Mouse (Mus musculus) midbrain, embryonic 13.5 days (tissue): Measurements from ENCODE around the gene Cpne7. TPM values are rescaled to one million over a fixed set of nuclear protein-coding genes. Genes with fewer than 3 reads are reported as not detected.
A peak's percentile ranks its signal among the peaks of the same experiment; 100 is the strongest.

Experiments used
- ATAC-seq: fragments of 200-750 bp; cut with Nextera tagmentation; 2 replicates; pipeline ENCODE4 v1.8.0; 2017; ENCODE audit warnings: mild to moderate bottlenecking, moderate TSS enrichment, moderate library complexity
- H3K27ac ChIP-seq: fragments of 300-500 bp; sonication (generic); 2 replicates; pipeline ENCODE4 v1.5.1; 2015; ENCODE audit warnings: inconsistent platforms, mild to moderate bottlenecking, moderate library complexity
- H3K27me3 ChIP-seq: fragments of 300-500 bp; sonication (generic); 2 replicates; pipeline ENCODE4 v1.6.1; 2015; ENCODE audit warnings: mild to moderate bottlenecking, inconsistent platforms
- H3K36me3 ChIP-seq: fragments of 300-500 bp; sonication (generic); 2 replicates; pipeline ENCODE4 v1.6.1; 2015; ENCODE audit warnings: mild to moderate bottlenecking, inconsistent platforms
- H3K4me1 ChIP-seq: fragments of 300-500 bp; sonication (generic); replicated peaks from 2 replicates; pipeline ENCODE4 v1.6.1; 2015; ENCODE audit warnings: inconsistent platforms
- H3K4me2 ChIP-seq: fragments of 300-500 bp; sonication (generic); replicated peaks from 2 replicates; pipeline ENCODE4 v1.6.1; 2015; ENCODE audit warnings: moderate library complexity, mild to moderate bottlenecking, inconsistent platforms
- H3K4me3 ChIP-seq: fragments of 300-500 bp; sonication (generic); replicated peaks from 2 replicates; pipeline ENCODE4 v1.5.1; 2015; ENCODE audit warnings: mild to moderate bottlenecking, inconsistent platforms
- H3K9ac ChIP-seq: fragments of 300-500 bp; sonication (generic); replicated peaks from 2 replicates; pipeline ENCODE4 v1.6.1; 2015; ENCODE audit warnings: mild to moderate bottlenecking, inconsistent platforms
- H3K9me3 ChIP-seq: fragments of 300-500 bp; sonication (generic); 2 replicates; pipeline ENCODE4 v1.6.1; 2016; ENCODE audit warnings: mild to moderate bottlenecking, inconsistent platforms
- WGBS: fragments of 180-500 bp; shearing (Covaris S2); methylation state at CpG from one replicate; pipeline ENCODE4 v1.1.7; 2015; 5-methylcytosine and 5-hydroxymethylcytosine counted together
- microRNA-seq: library from miRNA; unstranded; fragments of <30 nt; microRNA quantifications from one replicate; pipeline ENCODE4, GENCODE M21; 2016
- polyA plus RNA-seq: library from polyadenylated mRNA; unstranded; fragments of >200 nt; fragmentation: Nextera tagmentation; extraction: Ambion mirVana; gene quantifications from 2 replicates; pipeline ENCODE4 v1.2.1, GENCODE M21; 2015

Cpne7 gene
- polyA plus RNA-seq, 1 experiment from 2014 or later, result 1.9 TPM

GRCm38 (mm10) chr8:123145279-123145678 lies 28.1 kb downstream of the Cpne7 start:
- no peak overlapping the region for H3K27ac ChIP-seq
- H3K4me1 ChIP-seq, result no peaks in the 10 kb centered on the region
- no peaks in the 10 kb centered on the region for H3K27me3 ChIP-seq
- no peak overlapping the region for H3K4me2 ChIP-seq
- no peak for ATAC-seq
- H3K4me3 ChIP-seq, result no peak overlapping the region
- no peak overlapping the region for H3K9ac ChIP-seq
- no peaks in the 10 kb centered on the region for H3K9me3 ChIP-seq
- WGBS, result 55% methylated on average over 6 of the region's 6 CpGs
- H3K36me3 ChIP-seq, result no peaks in the 10 kb centered on the region

DNA sequence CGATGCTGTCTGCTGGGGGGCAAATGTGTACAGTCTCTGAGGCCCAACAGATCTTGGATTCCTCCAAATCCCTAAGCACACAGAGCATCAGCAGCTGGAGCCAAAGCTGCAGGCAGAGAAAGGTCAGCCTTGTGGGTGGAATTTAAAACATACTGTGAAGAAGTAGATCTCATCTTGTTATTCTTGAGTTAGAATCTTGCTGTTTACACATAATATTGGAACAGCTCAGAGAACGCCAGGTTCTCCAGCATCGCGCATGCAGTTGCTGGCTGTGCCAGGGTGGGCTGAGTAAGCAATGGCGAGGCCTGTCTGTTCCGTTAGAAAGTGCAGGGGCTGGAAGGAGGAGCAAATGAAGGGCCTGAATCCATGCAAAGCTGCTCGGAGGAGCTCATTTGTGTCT lies 29.2 kb downstream of the Cpne7 start:
- no peak for ATAC-seq
- no peaks in the 10 kb centered on the region for H3K9me3 ChIP-seq
- no peak overlapping the region for H3K4me2 ChIP-seq
- WGBS, result 84% methylated on average over 7 of the region's 7 CpGs
- no peaks in the 10 kb centered on the region for H3K27me3 ChIP-seq
- no peak overlapping the region for H3K4me3 ChIP-seq
- H3K27ac ChIP-seq, result no peak overlapping the region
- H3K36me3 ChIP-seq, result no peaks in the 10 kb centered on the region
- no peaks in the 10 kb centered on the region for H3K4me1 ChIP-seq
- H3K9ac ChIP-seq, result no peak overlapping the region

DNA sequence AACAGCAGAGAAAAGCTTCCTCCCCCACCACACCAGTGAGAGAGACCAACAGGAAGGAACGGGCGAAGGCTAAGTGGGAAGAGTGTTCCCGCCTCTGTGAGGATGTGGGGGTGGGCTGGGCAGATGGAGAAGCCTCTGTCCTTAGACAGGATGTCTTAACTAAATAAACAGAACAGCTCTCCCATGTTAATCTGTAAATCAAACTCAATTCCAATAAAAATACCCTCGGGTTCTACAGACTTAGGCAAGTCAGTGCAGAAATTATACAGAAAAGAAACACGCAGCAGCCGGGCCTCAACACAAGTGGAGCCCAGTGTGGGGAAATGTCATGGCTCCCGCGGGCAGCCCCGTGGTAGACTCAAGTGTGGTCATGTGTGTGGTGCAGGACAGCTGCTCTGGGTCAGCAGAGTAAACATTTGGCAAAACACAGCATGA lies 33.6 kb downstream of the Cpne7 start:
- Histone ChIP-seq H3K9me3 (no peaks in the 10 kb centered on the region), H3K36me3 (no peaks in the 10 kb centered on the region), H3K27ac (no peak overlapping the region), H3K4me1 (no peaks in the 10 kb centered on the region), H3K4me2 (no peak overlapping the region), H3K27me3 (no peaks in the 10 kb centered on the region), H3K4me3 (no peak overlapping the region), H3K9ac (no peak overlapping the region)
- 79% methylated on average over 9 of the region's 9 CpGs for WGBS
- no peak for ATAC-seq

DNA sequence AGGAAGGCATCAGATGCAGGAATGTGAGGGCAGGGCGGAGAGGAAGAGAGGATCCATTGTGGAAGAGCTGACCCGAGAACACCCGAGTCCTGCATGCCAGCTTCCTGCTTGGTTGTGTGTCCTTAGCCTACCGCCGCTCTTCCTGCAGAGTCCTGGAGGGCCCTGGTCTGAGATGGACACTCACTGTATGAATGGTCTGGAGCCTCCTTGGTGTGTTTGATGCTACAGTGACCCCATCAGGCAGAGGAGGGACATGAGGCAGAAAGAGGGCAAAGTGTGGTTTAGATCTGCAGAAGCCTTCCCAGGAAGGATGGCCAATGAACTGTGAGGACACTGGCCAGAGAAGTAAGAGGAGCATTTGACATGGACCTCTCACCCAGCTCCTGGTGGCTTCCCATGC lies 38.0 kb downstream of the Cpne7 start:
- Histone ChIP-seq H3K27me3 (no peaks in the 10 kb centered on the region), H3K4me1 (0 out of 2 replicates have a peak, but pooled peaks cover 6% of the 10 kb centered on the region), H3K9me3 (no peaks in the 10 kb centered on the region), H3K9ac (no peak overlapping the region), H3K27ac (no peak overlapping the region), H3K4me2 (no peak overlapping the region), H3K36me3 (no peaks in the 10 kb centered on the region), H3K4me3 (no peak overlapping the region)
- WGBS, result 88% methylated on average over 5 of the region's 5 CpGs
- ATAC-seq, result no peak

- H3K36me3 ChIP-seq, result no peaks in the 10 kb centered on the region
- H3K9ac ChIP-seq, result no peak overlapping the region
- H3K27me3 ChIP-seq, result no peaks in the 10 kb centered on the region
- H3K4me2 ChIP-seq, result no peak overlapping the region
- no peak for ATAC-seq
- H3K9me3 ChIP-seq, result no peaks in the 10 kb centered on the region
- whole genome bisulfite sequencing, result 83% methylated on average over 9 of the region's 9 CpGs
- no peak overlapping the region for H3K27ac ChIP-seq
- H3K4me3 ChIP-seq, result no peak overlapping the region
- 0 out of 2 replicates have a peak, but pooled peaks cover 6% of the 10 kb centered on the region for H3K4me1 ChIP-seq
Observed at GRCm38 (mm10) chr8:123156070-123156773, 39.0 kb downstream of the Cpne7 start.

DNA sequence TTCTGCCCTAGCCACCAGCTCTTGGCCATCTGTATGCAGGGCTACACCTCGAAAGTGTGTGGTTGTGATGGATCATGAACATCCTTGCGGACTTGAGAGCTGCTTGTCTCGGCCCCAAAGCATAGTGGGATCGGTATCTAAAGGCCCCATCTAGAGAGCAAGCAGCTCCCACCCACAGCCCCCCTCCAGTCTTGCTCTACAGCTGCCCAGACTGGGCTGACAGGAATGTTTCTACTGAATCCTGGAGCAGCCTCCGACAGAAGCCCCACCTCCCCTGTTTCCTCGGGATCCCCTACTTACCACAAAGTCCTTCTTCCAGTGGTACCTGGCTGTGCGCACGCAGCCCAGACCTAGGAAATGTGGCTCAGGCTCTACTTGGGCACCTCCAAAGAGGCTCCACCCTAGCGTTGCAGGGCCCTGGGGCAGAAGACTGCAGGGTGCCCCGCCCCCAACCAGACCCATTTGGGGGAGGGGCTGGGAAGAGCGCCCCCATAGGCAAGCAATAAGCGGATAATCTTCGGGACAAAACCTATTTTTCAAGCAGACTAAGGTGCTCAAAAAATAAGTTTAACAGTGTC lies 40.8 kb downstream of the Cpne7 start, which contains the start of gene Sult5a1:
TSS of gene Sult5a1 (minus strand) at position 428 of the 578 bp plus-strand sequence.
- 0 out of 2 replicates have a peak, but pooled peaks cover 6% of the 10 kb centered on the region for H3K4me1 ChIP-seq
- no peak for ATAC-seq
- no peak within 1 kb of the TSS for H3K9ac ChIP-seq
- H3K36me3 ChIP-seq, result no peaks in the 10 kb centered on the region
- 0 out of 2 replicates have a peak within 1 kb of the TSS, but pooled peaks have one; percentile 6 for H3K4me2 ChIP-seq
- H3K27ac ChIP-seq, result no peak within 1 kb of the TSS
- H3K4me3 ChIP-seq, result no peak within 1 kb of the TSS
- no peaks in the 10 kb centered on the region for H3K9me3 ChIP-seq
- no peaks in the 10 kb centered on the region for H3K27me3 ChIP-seq
- 34% methylated on average over 13 of the region's 13 CpGs for WGBS

GRCm38 (mm10) chr8:123181391-123181790 lies 64.2 kb downstream of the Cpne7 start:
- 71% methylated on average over 3 of the region's 3 CpGs for WGBS
- no peak overlapping the region for H3K27ac ChIP-seq
- no peak for ATAC-seq
- no peaks in the 10 kb centered on the region for H3K27me3 ChIP-seq
- no peaks in the 10 kb centered on the region for H3K36me3 ChIP-seq
- H3K4me1 ChIP-seq, result no peaks in the 10 kb centered on the region
- no peak overlapping the region for H3K4me3 ChIP-seq
- H3K9me3 ChIP-seq, result peaks cover 22% of the 10 kb centered on the region
- no peak overlapping the region for H3K9ac ChIP-seq
- H3K4me2 ChIP-seq, result no peak overlapping the region

Small RNA genes within 50 kb of the gene (microRNA-seq; reads per million reads assigned to microRNA genes)
- not detected for gene Mir7079
- not detected for gene Mir7080

Other genes starting within 250 kb of the Cpne7 start
- 32.3 and 34.4 TPM in 2 replicates for gene Ankrd11, start 75.1 kb upstream of the Cpne7 start, polyA plus RNA-seq
- 52.0 and 52.2 TPM in 2 replicates for gene Spg7, start 54.4 kb upstream of the Cpne7 start, polyA plus RNA-seq
- 776 and 798 TPM in 2 replicates for gene Rpl13, start 15.0 kb upstream of the Cpne7 start, polyA plus RNA-seq
- gene Sult5a1, start 40.9 kb downstream of the Cpne7 start, polyA plus RNA-seq, result 0.77 and 1.0 TPM in 2 replicates
- gene Dpep1, start 68.9 kb downstream of the Cpne7 start, polyA plus RNA-seq, result not detected in 2 replicates
- gene Chmp1a, start 95.4 kb downstream of the Cpne7 start, polyA plus RNA-seq, result 196 and 212 TPM in 2 replicates
- gene Spata33, start 95.5 kb downstream of the Cpne7 start, polyA plus RNA-seq, result 6.5 and 7.2 TPM in 2 replicates
- 48.3 and 48.7 TPM in 2 replicates for gene Cdk10, start 107.5 kb downstream of the Cpne7 start, polyA plus RNA-seq
- gene Spata2l, start 118.9 kb downstream of the Cpne7 start, polyA plus RNA-seq, result 2.7 and 2.8 TPM in 2 replicates
- 23.6 and 26.3 TPM in 2 replicates for gene Zfp276, start 136.8 kb downstream of the Cpne7 start, polyA plus RNA-seq
- 51.5 and 53.4 TPM in 2 replicates for gene Vps9d1, start 137.0 kb downstream of the Cpne7 start, polyA plus RNA-seq
- gene Fanca, start 201.2 kb downstream of the Cpne7 start, polyA plus RNA-seq, result 14.0 and 15.2 TPM in 2 replicates
- 31.8 and 38.7 TPM in 2 replicates for gene Spire2, start 215.3 kb downstream of the Cpne7 start, polyA plus RNA-seq